Comparison of ENCODE assay signal across 7 mouse cellular contexts in the genomic region with DNA sequence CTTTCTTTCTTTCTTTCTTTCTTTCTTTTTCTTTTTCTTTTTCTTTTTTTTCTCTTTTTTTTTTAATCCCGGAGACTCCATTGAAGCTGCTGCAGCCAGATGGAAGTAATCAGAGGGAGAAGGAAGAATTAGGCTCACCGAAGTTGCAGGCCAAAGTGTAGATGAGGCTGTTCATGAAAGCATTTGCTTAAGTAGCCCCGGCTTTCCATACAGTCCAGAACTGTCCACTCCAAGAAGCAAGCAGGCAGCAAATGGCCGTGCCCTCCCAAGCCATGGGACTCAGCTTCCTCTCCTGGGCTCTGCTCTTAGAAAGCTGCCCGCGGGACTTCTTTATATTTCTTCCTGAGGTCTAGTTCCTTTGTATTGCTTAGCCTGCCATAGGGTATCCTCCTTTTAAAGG. TPM values are rescaled to one million over a fixed set of nuclear protein-coding genes. Genes with fewer than 3 reads are reported as not detected.
A peak's percentile ranks its signal among the peaks of the same experiment; 100 is the strongest.
DNase-seq lines count a peak whose midpoint lies in the region; ATAC-seq and TF ChIP-seq lines count a peak whose summit lies in the region.

No protein-coding gene starts in this region.

- DNase-seq in NIH3T3 (ENCODE audit: low read depth), result peak; percentile 31
- no peak for DNase-seq in midbrain, embryonic 11.5 days (ENCODE audit: low spot score, missing footprints)
- DNase-seq in testis, postnatal 10 days (ENCODE audit: low spot score), result no peak
- no peak for DNase-seq in layer of hippocampus, postnatal 10 days (ENCODE audit: low spot score in 2 of 2)

- H3K36me3 ChIP-seq in E14TG2a.4 (ENCODE audit: insufficient read depth, low read length), result peaks cover 11% of the 10 kb centered on the region; the same call in 1 of the 2 replicates
- no peaks in the 10 kb centered on the region for H3K36me3 ChIP-seq in hindbrain, embryonic 12.5 days
- no peaks in the 10 kb centered on the region for H3K36me3 ChIP-seq in midbrain, embryonic 11.5 days (ENCODE audit: control insufficient read depth, insufficient read depth, low read length)

- no peak overlapping the region for H3K27ac ChIP-seq in hindbrain, embryonic 12.5 days
- H3K27ac ChIP-seq in midbrain, embryonic 11.5 days (ENCODE audit: low read depth, low read length), result no peak overlapping the region

- WGBS in hindbrain, embryonic 12.5 days, result 13% methylated on average over 6 of the region's 6 CpGs
- WGBS in midbrain, embryonic 11.5 days, result 14% methylated on average over 6 of the region's 6 CpGs

- H3K9ac ChIP-seq in hindbrain, embryonic 12.5 days, result 0 out of 2 replicates have a peak overlapping the region, but pooled peaks have one; percentile 8
- H3K9ac ChIP-seq in midbrain, embryonic 11.5 days (ENCODE audit: low read length), result peak overlapping the region; percentile 87

- peaks cover 7% of the 10 kb centered on the region for H3K9me3 ChIP-seq in E14TG2a.4 (ENCODE audit: low read length)
- no peaks in the 10 kb centered on the region for H3K9me3 ChIP-seq in hindbrain, embryonic 12.5 days (replicated peaks)
- no peaks in the 10 kb centered on the region for H3K9me3 ChIP-seq in midbrain, embryonic 11.5 days (ENCODE audit: control insufficient read depth, low read length)

- no peak for TF ChIP-seq CTCF in E14TG2a.4 (conservative IDR thresholded peaks at IDR 0.05; ENCODE audit: low read length)

- H3K4me1 ChIP-seq in E14TG2a.4 (replicated peaks; ENCODE audit: low read depth, low read length), result peaks cover 56% of the 10 kb centered on the region
- peaks cover 46% of the 10 kb centered on the region for H3K4me1 ChIP-seq in hindbrain, embryonic 12.5 days
- peaks cover 32% of the 10 kb centered on the region for H3K4me1 ChIP-seq in midbrain, embryonic 11.5 days (ENCODE audit: control insufficient read depth, insufficient read depth, low read length)

- peak overlapping the region; percentile 91 for H3K4me2 ChIP-seq in hindbrain, embryonic 12.5 days (replicated peaks)
- peak overlapping the region; percentile 86 for H3K4me2 ChIP-seq in midbrain, embryonic 11.5 days

- H3K27me3 ChIP-seq in E14TG2a.4 (ENCODE audit: insufficient read depth, low read length), result no peaks in the 10 kb centered on the region
- peaks cover 4% of the 10 kb centered on the region; the same call in 1 of the 2 replicates for H3K27me3 ChIP-seq in hindbrain, embryonic 12.5 days
- H3K27me3 ChIP-seq in midbrain, embryonic 11.5 days (ENCODE audit: control insufficient read depth, insufficient read depth, low read length), result peaks cover 11% of the 10 kb centered on the region

- H3K4me3 ChIP-seq in E14TG2a.4 (replicated peaks; ENCODE audit: low read length), result peak overlapping the region; percentile 88
- H3K4me3 ChIP-seq in hindbrain, embryonic 12.5 days, result no peak overlapping the region
- peak overlapping the region; percentile 64; the same call in 1 of the 2 replicates for H3K4me3 ChIP-seq in midbrain, embryonic 11.5 days (ENCODE audit: low read depth, low read length)

- ATAC-seq in hindbrain, embryonic 12.5 days (ENCODE audit: low FRiP score), result no peak
- no peak for ATAC-seq in midbrain, embryonic 11.5 days (ENCODE audit: low FRiP score)
- no peak for ATAC-seq in CD4-positive, CD25-positive, alpha-beta regulatory T cell, adult 4 months

RNA-seq across cellular contexts. Expression of a gene that starts 1.0 kb away (rescaled TPM):
- 8.1 and 8.3 TPM in 2 replicates for polyA plus RNA-seq in hindbrain, embryonic 12.5 days (2016; fragmentation: Nextera tagmentation; extraction: Ambion mirVana)
- polyA plus RNA-seq in midbrain, embryonic 11.5 days (2014; fragmentation: Nextera tagmentation; extraction: Ambion mirVana), result 8.2 and 9.0 TPM in 2 replicates
- 1 to 10 TPM; 5.6 to 6.8 TPM for total RNA-seq in layer of hippocampus, postnatal 10 days (2021)
- not detected for polyA plus RNA-seq in CD4-positive, CD25-positive, alpha-beta regulatory T cell, adult 4 months (2017; shearing (Covaris generic))
